Mouse (Mus musculus) megakaryocyte, embryonic 14.5 days (primary cell): ENCODE data around the gene Cyp4f17.

Experiments used
- FLI1 ChIP-seq: IDR thresholded peaks from 2 replicates; pipeline ENCODE4 v1.6.1; 2012; ENCODE audit warnings: low read length, inconsistent platforms, mixed read lengths
- GATA1 ChIP-seq: IDR thresholded peaks from 3 replicates; pipeline ENCODE4 v1.6.1; 2012; ENCODE audit warnings: mixed read lengths, low read length, inconsistent platforms, borderline replicate concordance

- TF ChIP-seq GATA1, result no peak
- no peak for TF ChIP-seq FLI1
These were observed 31.0 kb downstream of the Cyp4f17 start for GRCm38 (mm10) chr17:32536867-32537250.
